Mouse (Mus musculus) megakaryocyte, embryonic 14.5 days (primary cell): ENCODE data around the gene Vldlr.

Experiments used
- FLI1 ChIP-seq: IDR thresholded peaks from 2 replicates; pipeline ENCODE4 v1.6.1; 2012; ENCODE audit warnings: low read length, inconsistent platforms, mixed read lengths
- GATA1 ChIP-seq: IDR thresholded peaks from 3 replicates; pipeline ENCODE4 v1.6.1; 2012; ENCODE audit warnings: mixed read lengths, low read length, inconsistent platforms, borderline replicate concordance

DNA sequence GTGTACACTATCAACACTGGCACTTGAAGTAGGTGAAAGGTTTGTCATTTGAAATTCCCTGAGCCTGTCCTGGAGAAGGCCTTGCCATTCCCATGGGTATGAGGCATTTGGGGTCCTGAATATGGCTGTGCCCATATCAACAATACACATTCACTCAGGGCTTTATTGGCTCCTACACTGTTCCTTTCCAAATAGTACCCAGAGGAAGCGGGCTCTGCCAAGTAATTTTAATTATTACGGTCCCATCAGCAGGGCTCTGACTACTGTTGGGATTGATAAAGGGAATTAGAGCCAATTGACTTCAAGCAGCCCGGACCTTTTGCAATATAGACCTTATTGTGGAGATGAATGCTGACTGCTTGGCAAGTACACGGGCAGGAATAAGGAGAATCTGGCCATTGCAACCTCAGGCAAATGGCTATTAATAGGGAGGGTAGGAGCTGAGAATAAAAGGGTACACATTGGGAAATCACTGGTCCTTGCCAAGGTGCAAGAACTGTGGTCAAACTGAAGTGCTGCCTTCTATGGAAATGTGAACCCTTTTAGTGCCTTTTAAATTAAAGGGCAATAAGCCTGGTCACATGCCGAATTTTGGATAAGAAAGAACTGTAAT, 38.0 kb upstream of the Vldlr start:
- TF ChIP-seq GATA1 (no peak), FLI1 (no peak)
